Comparison of ENCODE assay signal across 17 mouse cellular contexts in the genomic region with DNA sequence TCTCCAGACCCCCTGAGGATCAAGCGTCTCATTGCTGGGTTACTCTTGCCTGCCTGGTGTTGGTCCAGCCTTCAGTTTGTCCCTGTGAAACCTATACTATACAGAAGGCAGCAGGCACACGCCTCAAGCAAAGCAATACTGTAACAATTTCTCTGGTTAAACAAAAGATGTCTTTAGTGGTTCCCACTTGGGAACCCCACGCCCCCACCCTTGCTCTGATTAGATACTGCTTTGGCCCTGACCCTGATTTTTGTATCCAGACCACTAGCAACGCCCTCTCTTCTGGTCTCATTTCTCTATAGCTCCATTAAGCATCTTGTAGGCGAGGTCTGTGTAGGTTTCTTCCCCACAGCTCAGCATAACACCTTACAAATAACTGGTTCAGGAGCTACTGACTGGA.
DNase-seq lines count a peak whose midpoint lies in the region; ATAC-seq lines count a peak whose summit lies in the region.
"Had no signal": no experiment of that assay in that cellular context is flagged by ENCODE, and none has a peak within 500 bp of the region (broad histone marks: within the 10 kb centered on the region; RNA-seq: fewer than 3 reads in every experiment).

No protein-coding gene starts in this region.

- no peaks in the 10 kb centered on the region for H3K9me3 ChIP-seq in embryonic facial prominence, embryonic 13.5 days
- no peaks in the 10 kb centered on the region for H3K9me3 ChIP-seq in embryonic facial prominence, embryonic 10.5 days
- no peaks in the 10 kb centered on the region for H3K9me3 ChIP-seq in heart, embryonic 15.5 days (replicated peaks)
- H3K9me3 ChIP-seq in embryonic facial prominence, embryonic 14.5 days (ENCODE audit: control insufficient read depth, low read length), result no peaks in the 10 kb centered on the region
- no peaks in the 10 kb centered on the region for H3K9me3 ChIP-seq in stomach, embryonic 15.5 days
- H3K9me3 ChIP-seq: liver, embryonic 13.5 days; midbrain, embryonic 10.5 days had no signal

- no peak overlapping the region for H3K4me3 ChIP-seq in embryonic facial prominence, embryonic 13.5 days
- no peak overlapping the region for H3K4me3 ChIP-seq in embryonic facial prominence, embryonic 10.5 days
- no peak overlapping the region for H3K4me3 ChIP-seq in heart, embryonic 15.5 days
- H3K4me3 ChIP-seq in embryonic facial prominence, embryonic 14.5 days (ENCODE audit: low read depth, low read length), result no peak overlapping the region
- H3K4me3 ChIP-seq in stomach, embryonic 15.5 days (replicated peaks), result no peak overlapping the region
- H3K4me3 ChIP-seq: liver, embryonic 13.5 days; midbrain, embryonic 10.5 days had no signal

- WGBS in embryonic facial prominence, embryonic 13.5 days, result 81% methylated on average over 5 of the region's 5 CpGs
- 83% methylated on average over 5 of the region's 5 CpGs for WGBS in embryonic facial prominence, embryonic 10.5 days
- 62% methylated on average over 5 of the region's 5 CpGs for WGBS in heart, embryonic 15.5 days
- 66% methylated on average over 5 of the region's 5 CpGs for WGBS in embryonic facial prominence, embryonic 14.5 days
- 72% methylated on average over 5 of the region's 5 CpGs for WGBS in stomach, embryonic 15.5 days

- no peaks in the 10 kb centered on the region for H3K27me3 ChIP-seq in embryonic facial prominence, embryonic 13.5 days
- no peaks in the 10 kb centered on the region for H3K27me3 ChIP-seq in embryonic facial prominence, embryonic 10.5 days (replicated peaks; ENCODE audit: low read depth, poor library complexity, severe bottlenecking)
- no peaks in the 10 kb centered on the region for H3K27me3 ChIP-seq in heart, embryonic 15.5 days
- no peaks in the 10 kb centered on the region for H3K27me3 ChIP-seq in embryonic facial prominence, embryonic 14.5 days (replicated peaks; ENCODE audit: control insufficient read depth, insufficient read depth, low read length)
- no peaks in the 10 kb centered on the region for H3K27me3 ChIP-seq in stomach, embryonic 15.5 days (replicated peaks)
- H3K27me3 ChIP-seq: liver, embryonic 13.5 days had no signal

- H3K9ac ChIP-seq in embryonic facial prominence, embryonic 13.5 days, result no peak overlapping the region
- no peak overlapping the region for H3K9ac ChIP-seq in heart, embryonic 15.5 days
- no peak overlapping the region for H3K9ac ChIP-seq in embryonic facial prominence, embryonic 14.5 days (ENCODE audit: low read depth, low read length)
- H3K9ac ChIP-seq in stomach, embryonic 15.5 days, result no peak overlapping the region
- H3K9ac ChIP-seq: liver, embryonic 13.5 days had no signal

- peaks cover 14% of the 10 kb centered on the region; the same call in 1 of the 2 replicates for H3K4me1 ChIP-seq in embryonic facial prominence, embryonic 13.5 days
- peaks cover 31% of the 10 kb centered on the region for H3K4me1 ChIP-seq in embryonic facial prominence, embryonic 10.5 days
- H3K4me1 ChIP-seq in heart, embryonic 15.5 days (replicated peaks), result peaks cover 55% of the 10 kb centered on the region
- H3K4me1 ChIP-seq in embryonic facial prominence, embryonic 14.5 days (ENCODE audit: control insufficient read depth, insufficient read depth, low read length), result peaks cover 17% of the 10 kb centered on the region
- H3K4me1 ChIP-seq in stomach, embryonic 15.5 days, result peaks cover 21% of the 10 kb centered on the region

- no peak overlapping the region for H3K4me2 ChIP-seq in embryonic facial prominence, embryonic 13.5 days
- no peak overlapping the region for H3K4me2 ChIP-seq in heart, embryonic 15.5 days
- no peak overlapping the region for H3K4me2 ChIP-seq in embryonic facial prominence, embryonic 14.5 days (ENCODE audit: low read depth, low read length)
- H3K4me2 ChIP-seq in stomach, embryonic 15.5 days, result no peak overlapping the region
- H3K4me2 ChIP-seq: liver, embryonic 13.5 days had no signal

- no peak for DNase-seq in embryonic facial prominence, embryonic 10.5 days (ENCODE audit: low spot score)
- no peak for DNase-seq in heart, adult 8-10 months (ENCODE audit: low spot score)
- no peak for DNase-seq in embryonic facial prominence, embryonic 14.5 days (ENCODE audit: low spot score)
- DNase-seq in cerebellum, postnatal 4 days (ENCODE audit: low spot score in 2 of 2), result no peak
- no peak for DNase-seq in right cerebral cortex, adult 2 months (ENCODE audit: low spot score in 2 of 2)
- DNase-seq: adrenal gland, postnatal 10 days; cerebellum, adult 9-10 months; kidney, postnatal 14 days; liver, embryonic 13.5 days; thymus, adult 2 months had no signal

- H3K36me3 ChIP-seq in embryonic facial prominence, embryonic 13.5 days, result no peaks in the 10 kb centered on the region
- no peaks in the 10 kb centered on the region for H3K36me3 ChIP-seq in embryonic facial prominence, embryonic 10.5 days (replicated peaks)
- no peaks in the 10 kb centered on the region for H3K36me3 ChIP-seq in heart, embryonic 15.5 days
- no peaks in the 10 kb centered on the region for H3K36me3 ChIP-seq in embryonic facial prominence, embryonic 14.5 days (ENCODE audit: control insufficient read depth, insufficient read depth, low read length)
- H3K36me3 ChIP-seq in stomach, embryonic 15.5 days, result no peaks in the 10 kb centered on the region
- H3K36me3 ChIP-seq: liver, embryonic 13.5 days; midbrain, embryonic 10.5 days had no signal

- ATAC-seq in embryonic facial prominence, embryonic 13.5 days (ENCODE audit: insufficient number of reproducible peaks, insufficient read depth, low FRiP score, low TSS enrichment, low read depth), result no peak
- ATAC-seq in heart, embryonic 15.5 days (replicated peaks; ENCODE audit: insufficient number of reproducible peaks, insufficient read depth, low FRiP score, low read depth), result no peak; the same call in 1 of the 2 replicates
- 0 out of 2 replicates have a peak, but pooled peaks have one; percentile 15 for ATAC-seq in embryonic facial prominence, embryonic 14.5 days (ENCODE audit: low read depth)
- ATAC-seq in stomach, embryonic 15.5 days (ENCODE audit: insufficient read depth, low FRiP score, low read depth), result no peak
- ATAC-seq: hindbrain, postnatal 0 days; intestine, postnatal 0 days had no signal

- H3K27ac ChIP-seq in embryonic facial prominence, embryonic 13.5 days, result 0 out of 2 replicates have a peak overlapping the region, but pooled peaks have one; percentile 29
- no peak overlapping the region; the same call in 1 of the 2 replicates for H3K27ac ChIP-seq in embryonic facial prominence, embryonic 10.5 days (replicated peaks)
- H3K27ac ChIP-seq in heart, embryonic 15.5 days, result peak overlapping the region; percentile 25
- H3K27ac ChIP-seq in embryonic facial prominence, embryonic 14.5 days (replicated peaks; ENCODE audit: low read depth, low read length), result peak overlapping the region; percentile 63
- peak overlapping the region; percentile 78 for H3K27ac ChIP-seq in stomach, embryonic 15.5 days
- H3K27ac ChIP-seq: hindbrain, postnatal 0 days; liver, embryonic 13.5 days; macrophage; midbrain, embryonic 10.5 days had no signal
